In the genomic region with DNA sequence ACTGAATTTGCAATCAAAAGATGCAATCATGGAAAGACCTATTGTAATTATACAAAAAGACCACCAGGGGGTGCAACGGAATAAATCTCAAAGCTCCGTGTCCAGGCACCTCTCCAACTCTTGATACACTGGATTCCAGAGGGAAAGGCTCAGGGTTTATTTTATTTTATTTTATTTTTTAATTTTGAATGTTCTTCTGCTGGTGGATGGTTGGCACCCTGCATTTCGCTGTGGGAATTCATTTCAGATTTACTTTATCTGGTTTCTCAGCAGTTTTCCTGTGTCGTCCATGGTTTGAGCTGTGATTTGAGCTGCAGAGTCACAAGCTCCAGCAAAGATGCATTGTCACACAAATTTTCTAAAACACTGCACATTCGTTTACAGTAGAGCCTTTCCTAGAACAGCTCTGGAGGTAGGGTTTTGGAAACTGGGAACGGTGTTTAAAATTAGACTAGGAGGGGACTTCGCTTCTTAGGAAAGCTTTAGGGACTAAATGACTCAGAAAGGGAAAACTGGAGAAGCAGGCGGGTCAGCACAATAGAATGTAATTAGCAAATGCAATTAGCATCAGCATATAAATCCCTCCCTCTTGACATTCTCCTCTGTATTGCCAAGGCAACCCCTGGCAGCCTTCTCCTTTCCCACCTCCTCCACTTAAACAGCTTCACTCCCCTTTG, we compare ENCODE assay signal across 9 mouse cellular contexts. TPM values are rescaled to one million over a fixed set of nuclear protein-coding genes. Genes with fewer than 3 reads are reported as not detected.
A peak's percentile ranks its signal among the peaks of the same experiment; 100 is the strongest.
DNase-seq lines count a peak whose midpoint lies in the region; ATAC-seq and TF ChIP-seq lines count a peak whose summit lies in the region.
"Had no signal": no experiment of that assay in that cellular context is flagged by ENCODE, and none has a peak within 500 bp of the region (broad histone marks: within the 10 kb centered on the region; RNA-seq: fewer than 3 reads in every experiment).

No protein-coding gene starts in this region.

- no peak overlapping the region for H3K4me3 ChIP-seq in kidney, adult 2 months (ENCODE audit: insufficient read depth, low read depth, low read length)

- no peak for TF ChIP-seq POLR2A in kidney, adult 2 months (IDR thresholded peaks at IDR 0.05; ENCODE audit: low read depth, low read length)

- ATAC-seq in megakaryocyte, adult 5-6 weeks (ENCODE audit: poor library complexity, severe bottlenecking): no peak

- no peak overlapping the region for H3K27ac ChIP-seq in kidney, adult 2 months (ENCODE audit: insufficient read depth, low read depth, low read length)

- no peaks in the 10 kb centered on the region for H3K36me3 ChIP-seq in kidney, adult 2 months (ENCODE audit: control insufficient read depth, insufficient read depth, low read length)

- WGBS in kidney, adult 2 months: 15% methylated on average over 8 of the region's 8 CpGs

- peak; percentile 36 for DNase-seq in kidney, adult 2 months
- no peak for DNase-seq in kidney, adult 18-20 months
- DNase-seq in cerebellum, postnatal 25 days: peak; percentile 31 to 66
- DNase-seq in gastrocnemius, postnatal 10 days: peak; percentile 31
- DNase-seq in kidney, postnatal 10 days: peak; percentile 46
- DNase-seq in lung, postnatal 10 days: peak; percentile 51
- peak; percentile 2 to 13 for DNase-seq in right cerebral cortex, postnatal 36 days (ENCODE audit: low spot score in 2 of 2)

- peak; percentile 25; the same call in 1 of the 2 replicates for TF ChIP-seq CTCF in kidney, adult 2 months (conservative IDR thresholded peaks at IDR 0.05; ENCODE audit: insufficient read depth, insufficient read length, low read depth, low read length)

- H3K27me3 ChIP-seq in kidney, adult 2 months (replicated peaks; ENCODE audit: control insufficient read depth, insufficient read depth, low read length): no peaks in the 10 kb centered on the region

- no peaks in the 10 kb centered on the region for H3K4me1 ChIP-seq in kidney, adult 2 months (ENCODE audit: control insufficient read depth, insufficient read depth, low read length)

RNA-seq across cellular contexts. Expression of a gene that starts 43.7 kb away (rescaled TPM):
- polyA plus RNA-seq in kidney, adult 2 months (2012; rRNA removed): 0.37 and 0.42 TPM in 2 replicates
- 1 to 10 TPM; 1.9 to 2.6 TPM for total RNA-seq in gastrocnemius, postnatal 10 days (2021)
- not detected in 2 replicates for total RNA-seq in megakaryocyte, adult 5-6 weeks (2015)
- not detected in 2 replicates for total RNA-seq in megakaryocyte, adult 5-6 weeks (2017)
- total RNA-seq: neutrophil, adult 5-6 weeks had no signal
